Mouse (Mus musculus) kidney, adult 2 months (tissue): ENCODE data around the gene Hpn. TPM values are rescaled to one million over a fixed set of nuclear protein-coding genes. Genes with fewer than 3 reads are reported as not detected.

Experiments used
- DNase-seq: peaks from one replicate; pipeline ENCODE4 v3.0.0; 2021
- H3K27ac ChIP-seq: fragments of 200-500 bp; 2 replicates; pipeline ENCODE4 v1.5.1; 2012; ENCODE audit warnings: low read depth, low read length, control low read depth, inconsistent platforms; ENCODE audit not compliant: insufficient read depth
- H3K27me3 ChIP-seq: fragments of 200-500 bp; replicated peaks from 2 replicates; pipeline ENCODE4 v1.6.1; 2012; ENCODE audit warnings: mild to moderate bottlenecking, moderate library complexity, low read length, inconsistent platforms; ENCODE audit not compliant: control insufficient read depth, insufficient read depth
- H3K36me3 ChIP-seq: fragments of 200-500 bp; 2 replicates; pipeline ENCODE4 v1.6.1; 2012; ENCODE audit warnings: mild to moderate bottlenecking, moderate library complexity, low read length, inconsistent platforms; ENCODE audit not compliant: control insufficient read depth, insufficient read depth
- H3K4me1 ChIP-seq: fragments of 200-500 bp; 2 replicates; pipeline ENCODE4 v1.6.1; 2011; ENCODE audit warnings: low read length; ENCODE audit not compliant: control insufficient read depth, insufficient read depth
- H3K4me3 ChIP-seq: fragments of 200-500 bp; 2 replicates; pipeline ENCODE4 v1.5.1; 2011; ENCODE audit warnings: mild to moderate bottlenecking, low read depth, low read length, control low read depth; ENCODE audit not compliant: insufficient read depth
- CTCF ChIP-seq: fragments of 200-500 bp; conservative IDR thresholded peaks from 2 replicates; pipeline ENCODE4 v1.5.1; 2011; ENCODE audit warnings: low read depth, mild to moderate bottlenecking, control low read depth, low read length, moderate library complexity, mixed read lengths; ENCODE audit not compliant: insufficient read depth, insufficient read length
- POLR2A ChIP-seq: fragments of 200-500 bp; IDR thresholded peaks from one replicate; pipeline ENCODE4 v1.6.1; 2011; ENCODE audit warnings: low read depth, low read length, control low read depth
- WGBS: fragments of 180-500 bp; shearing (Covaris S2); methylation state at CpG from one replicate; pipeline ENCODE4 v1.1.7; 2018; 5-methylcytosine and 5-hydroxymethylcytosine counted together
- polyA plus RNA-seq: library from polyadenylated mRNA; depleted of rRNA; stranded (reverse); fragments of >200 nt; gene quantifications from 2 replicates; pipeline ENCODE4 v1.2.3, GENCODE M21; 2012

The Hpn gene
- polyA plus RNA-seq, 1 experiment = 626 TPM

GRCm38 (mm10) chr7:31110861-31111385 is 4.2 kb downstream of the Hpn start:
- 75% methylated on average over 15 of the region's 15 CpGs for WGBS
- no peak for DNase-seq
- H3K27me3 ChIP-seq = no peaks in the 10 kb centered on the region
- no peak overlapping the region for H3K4me3 ChIP-seq
- no peak overlapping the region for H3K27ac ChIP-seq
- H3K36me3 ChIP-seq = no peaks in the 10 kb centered on the region
- H3K4me1 ChIP-seq = peaks cover 48% of the 10 kb centered on the region
- TF ChIP-seq POLR2A = no peak
- TF ChIP-seq CTCF = no peak

DNA sequence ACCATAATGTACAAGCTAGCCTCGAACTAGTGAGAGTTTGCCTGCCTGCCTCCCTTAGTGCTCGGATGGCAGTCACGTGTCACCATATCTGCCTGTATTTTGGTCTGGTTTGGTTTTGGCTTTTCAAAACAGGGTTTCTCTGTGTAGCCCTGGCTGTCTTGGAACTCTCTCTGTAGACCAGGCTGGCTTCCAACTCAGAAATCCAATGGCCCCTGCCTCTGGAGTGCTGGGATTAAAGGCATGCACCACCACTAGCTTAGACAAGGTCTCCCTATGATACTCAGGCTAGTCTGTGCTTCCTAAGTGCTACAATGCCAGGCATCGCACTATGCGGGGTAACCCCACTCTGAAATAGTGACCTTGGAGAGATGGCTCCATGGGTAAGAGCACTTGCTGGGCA is 5.3 kb downstream of the Hpn start:
- Histone ChIP-seq H3K4me1 (peaks cover 42% of the 10 kb centered on the region), H3K36me3 (no peaks in the 10 kb centered on the region), H3K4me3 (no peak overlapping the region), H3K27me3 (no peaks in the 10 kb centered on the region), H3K27ac (0 out of 2 replicates have a peak overlapping the region, but pooled peaks have one; percentile 4)
- DNase-seq = no peak
- no peak for TF ChIP-seq CTCF
- TF ChIP-seq POLR2A = no peak
- 68% methylated on average over 5 of the region's 5 CpGs for WGBS

DNA sequence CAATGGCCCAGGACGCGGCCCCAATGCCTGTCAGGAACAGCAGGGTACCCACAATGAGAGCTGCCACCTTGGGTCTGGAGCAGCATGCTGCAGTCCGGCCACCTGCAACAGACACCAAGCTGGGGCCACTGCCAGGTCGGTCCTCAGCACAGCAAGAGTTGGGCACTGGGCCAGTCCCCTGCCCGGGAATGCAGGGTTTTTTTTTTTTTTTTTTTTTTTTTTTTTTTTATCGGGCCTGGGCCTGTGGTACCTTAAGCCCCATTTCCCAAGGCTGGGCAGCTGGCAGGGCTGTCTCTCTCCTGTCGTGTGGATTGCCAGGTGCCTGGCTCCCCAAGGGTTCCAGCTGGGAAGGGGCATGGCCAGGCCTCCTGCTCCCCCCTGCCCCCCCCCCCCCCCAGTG is 6.0 kb downstream of the Hpn start:
- Histone ChIP-seq H3K27ac (no peak overlapping the region), H3K4me3 (no peak overlapping the region), H3K4me1 (peaks cover 42% of the 10 kb centered on the region), H3K27me3 (no peaks in the 10 kb centered on the region), H3K36me3 (no peaks in the 10 kb centered on the region)
- DNase-seq = peak; percentile 91
- 30% methylated on average over 7 of the region's 7 CpGs for WGBS
- TF ChIP-seq POLR2A (no peak), CTCF (no peak)

GRCm38 (mm10) chr7:31107781-31108180 is 7.3 kb downstream of the Hpn start:
- peak overlapping the region; percentile 46 for H3K27ac ChIP-seq
- TF ChIP-seq POLR2A (no peak), CTCF (no peak)
- no peaks in the 10 kb centered on the region for H3K36me3 ChIP-seq
- peak; percentile 92 for DNase-seq
- H3K4me3 ChIP-seq = no peak overlapping the region
- 68% methylated on average over 11 of the region's 11 CpGs for WGBS
- no peaks in the 10 kb centered on the region for H3K27me3 ChIP-seq
- peaks cover 33% of the 10 kb centered on the region for H3K4me1 ChIP-seq

GRCm38 (mm10) chr7:31106166-31106565 is 8.9 kb downstream of the Hpn start:
- WGBS = 48% methylated on average over 3 of the region's 3 CpGs
- no peaks in the 10 kb centered on the region; the same call in 1 of the 2 replicates for H3K36me3 ChIP-seq
- DNase-seq = no peak
- no peaks in the 10 kb centered on the region for H3K27me3 ChIP-seq
- H3K4me3 ChIP-seq = no peak overlapping the region
- TF ChIP-seq POLR2A (no peak), CTCF (no peak)
- H3K4me1 ChIP-seq = peaks cover 22% of the 10 kb centered on the region
- H3K27ac ChIP-seq = no peak overlapping the region

- Histone ChIP-seq H3K36me3 (no peaks in the 10 kb centered on the region; the same call in 1 of the 2 replicates), H3K27ac (no peak overlapping the region), H3K27me3 (no peaks in the 10 kb centered on the region), H3K4me1 (peaks cover 22% of the 10 kb centered on the region), H3K4me3 (no peak overlapping the region)
- WGBS = 40% methylated on average over 15 of the region's 15 CpGs
- DNase-seq = peak; percentile 74
- TF ChIP-seq CTCF (peak; percentile 71), POLR2A (no peak)
Measured at GRCm38 (mm10) chr7:31105061-31105768, 9.9 kb downstream of the Hpn start.

DNA sequence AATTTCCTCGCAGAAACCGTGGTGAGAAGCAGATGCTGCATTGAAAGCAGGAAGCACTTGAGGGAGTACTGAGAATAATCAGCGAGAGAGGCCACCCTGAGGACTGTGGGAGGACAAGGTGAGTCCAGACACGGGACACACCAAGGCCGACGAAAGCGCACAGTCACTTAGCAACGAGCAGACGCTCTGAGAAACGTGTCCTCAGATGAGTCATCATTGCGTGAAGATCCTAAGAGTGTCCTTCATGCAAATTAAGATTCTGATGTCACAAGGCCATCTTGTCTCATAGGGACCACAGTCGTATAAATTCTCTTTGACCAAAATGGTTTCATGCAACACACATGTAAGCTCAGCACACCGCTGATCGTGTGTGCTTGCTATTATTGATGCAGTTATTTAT is 14.3 kb downstream of the Hpn start:
- H3K4me3 ChIP-seq = no peak overlapping the region
- DNase-seq = no peak
- H3K36me3 ChIP-seq = no peaks in the 10 kb centered on the region; the same call in 1 of the 2 replicates
- H3K4me1 ChIP-seq = no peaks in the 10 kb centered on the region
- no peaks in the 10 kb centered on the region for H3K27me3 ChIP-seq
- TF ChIP-seq POLR2A = no peak
- no peak for TF ChIP-seq CTCF
- 69% methylated on average over 14 of the region's 14 CpGs for WGBS
- H3K27ac ChIP-seq = no peak overlapping the region

- 0 out of 2 replicates have a peak, but pooled peaks have one; percentile 25 for TF ChIP-seq CTCF
- TF ChIP-seq POLR2A = no peak
- no peaks in the 10 kb centered on the region for H3K4me1 ChIP-seq
- DNase-seq = no peak
- no peaks in the 10 kb centered on the region for H3K27me3 ChIP-seq
- no peak overlapping the region for H3K27ac ChIP-seq
- 83% methylated on average over 6 of the region's 6 CpGs for WGBS
- H3K4me3 ChIP-seq = no peak overlapping the region
- no peaks in the 10 kb centered on the region; the same call in 1 of the 2 replicates for H3K36me3 ChIP-seq
Measured at GRCm38 (mm10) chr7:31099612-31099982, 15.5 kb downstream of the Hpn start.
